Mouse (Mus musculus) adrenal gland, postnatal 0 days (tissue): ENCODE results near the gene Cd300c. TPM values are rescaled to one million over a fixed set of nuclear protein-coding genes. Genes with fewer than 3 reads are reported as not detected.

Experiments used
- polyA plus RNA-seq: library from polyadenylated mRNA; unstranded; fragments of >200 nt; fragmentation: Nextera tagmentation; extraction: Ambion mirVana; gene quantifications from 2 replicates; pipeline ENCODE4 v1.2.1, GENCODE M21; 2015

Cd300c gene
- polyA plus RNA-seq = not detected in 2 replicates

DNA sequence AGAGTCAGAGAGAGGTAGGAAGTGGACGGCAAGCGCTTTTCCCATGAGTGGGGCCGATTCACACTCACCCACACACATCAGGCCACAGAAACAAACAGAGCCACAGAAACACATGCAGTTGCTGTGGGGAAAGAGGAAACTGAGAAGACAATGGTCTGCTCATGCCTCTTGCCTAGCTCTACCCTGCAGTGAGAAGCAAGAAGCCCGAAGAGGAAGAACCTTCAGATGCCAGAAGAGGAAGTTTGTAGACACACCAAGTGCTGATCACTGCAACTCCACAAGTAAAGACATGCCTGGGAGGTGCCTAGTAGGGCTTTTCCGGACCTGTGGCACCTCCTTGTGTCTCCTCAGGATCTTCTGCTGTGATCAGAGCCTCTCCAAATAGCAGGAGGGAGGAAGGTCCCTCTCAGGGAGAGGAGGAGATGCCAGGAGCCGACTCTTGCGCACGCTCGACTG lies at the start of gene Cd300c:
Gene Cd300c (minus strand): TSS at position 406 of the 456 bp plus-strand sequence.

DNA sequence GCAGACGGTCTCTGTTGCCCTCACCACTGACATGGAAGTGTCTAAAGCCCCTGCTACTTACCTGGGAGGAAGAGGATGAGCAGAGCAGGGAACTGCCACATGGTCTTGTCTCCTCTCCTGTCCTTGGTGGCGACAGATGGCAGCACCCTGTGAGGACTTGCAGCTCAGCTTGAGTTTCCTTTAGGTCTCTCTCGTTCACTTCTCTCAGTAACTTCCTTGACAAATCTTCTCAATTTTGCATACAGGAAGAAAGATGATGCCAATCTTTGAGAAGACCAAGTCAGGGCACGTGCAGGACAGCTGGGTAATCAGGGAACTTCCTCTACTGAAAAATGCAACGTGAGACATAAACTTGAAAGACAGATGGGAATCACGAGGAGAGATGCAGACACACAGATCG lies 47.1 kb upstream of the Cd300c start, which contains the start of gene Cd300ld2:
Gene Cd300ld2 (minus strand): TSS at position 101 of the 400 bp plus-strand sequence.

DNA sequence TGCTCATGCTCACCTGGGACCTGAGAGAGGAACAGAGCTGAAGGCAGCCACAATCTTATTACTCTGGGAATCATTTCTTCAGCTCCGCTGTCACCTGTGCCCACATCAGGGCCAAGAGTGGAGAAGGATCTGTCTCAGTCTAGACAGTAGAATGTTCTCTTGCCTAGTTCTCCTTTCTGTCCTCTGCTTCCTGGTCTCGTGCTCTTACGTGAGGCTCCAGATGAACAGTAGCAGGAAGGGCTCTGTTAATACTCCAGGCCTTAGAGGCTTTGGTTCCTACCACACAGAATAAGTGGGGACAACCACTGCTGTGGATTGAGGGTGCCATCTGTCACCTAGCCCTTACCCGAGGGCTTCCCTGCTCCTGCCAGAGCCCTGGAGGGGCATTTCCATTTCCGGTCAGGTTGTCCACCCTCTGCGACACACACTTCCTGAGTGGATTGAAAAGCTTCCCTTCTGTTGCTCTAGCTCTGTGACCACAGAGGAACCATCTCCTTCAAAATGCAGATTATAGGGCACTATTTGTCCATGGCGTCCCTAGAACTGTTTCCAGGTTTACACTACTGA lies 32.6 kb upstream of the Cd300c start, which contains the start of gene Cd300c2:
Gene Cd300c2 (minus strand): TSS at position 407 of the 567 bp plus-strand sequence.

DNA sequence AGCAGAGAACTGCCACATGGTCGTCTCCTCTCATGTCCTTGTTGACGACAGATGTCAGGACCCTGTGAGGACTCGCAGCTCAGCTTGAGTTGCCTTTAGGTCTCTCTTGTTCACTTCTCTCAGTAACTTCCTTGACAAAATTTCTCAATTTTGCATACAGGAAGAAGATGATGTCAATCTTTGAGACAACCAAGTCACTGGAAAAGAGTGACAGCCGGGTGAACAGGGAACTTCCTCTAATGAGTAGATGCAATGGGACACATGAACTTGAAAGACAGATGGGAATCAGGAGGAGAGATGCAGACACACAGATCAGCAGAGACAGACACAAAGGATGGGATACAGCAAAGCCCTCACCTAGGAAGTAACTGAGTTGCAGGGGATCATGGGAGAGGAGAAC lies 20.8 kb upstream of the Cd300c start, which contains the start of gene Cd300ld:
Gene Cd300ld (minus strand): TSS at position 130 of the 400 bp plus-strand sequence.

DNA sequence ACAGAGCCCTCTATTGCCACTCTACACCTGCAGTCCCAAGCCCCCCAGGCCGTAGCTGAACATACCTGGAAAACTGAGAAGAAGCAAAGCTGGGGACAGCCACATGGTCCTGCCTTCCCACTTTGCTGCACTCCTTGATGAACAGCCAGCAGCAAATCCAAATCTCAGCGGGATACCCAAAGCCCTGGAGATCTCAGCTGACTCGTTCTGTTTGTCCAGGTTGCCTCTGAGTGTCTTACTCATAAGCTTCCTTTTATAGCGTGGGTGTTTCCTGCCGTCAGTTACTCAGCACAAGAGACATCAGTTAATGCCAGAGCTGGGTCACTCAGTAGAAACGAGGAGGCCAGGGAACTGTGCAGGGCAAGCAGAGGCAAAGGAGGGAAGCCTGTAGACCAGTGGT lies 34.8 kb downstream of the Cd300c start, which contains the start of gene Cd300lb:
Gene Cd300lb (minus strand): TSS at position 243 of the 400 bp plus-strand sequence.

Other genes starting within 250 kb of the Cd300c start
- gene Dnaic2, start 241.7 kb downstream of the Cd300c start, polyA plus RNA-seq = 1.1 and 2.8 TPM in 2 replicates
- gene Kif19a, start 203.8 kb downstream of the Cd300c start, polyA plus RNA-seq = 0.57 TPM in 2 replicates
- 0.15 and 0.24 TPM in 2 replicates for gene Btbd17, start 173.2 kb downstream of the Cd300c start, polyA plus RNA-seq
- gene Gpr142, start 170.2 kb downstream of the Cd300c start, polyA plus RNA-seq = not detected in 2 replicates
- 7.5 and 9.6 TPM in 2 replicates for gene Gprc5c, start 118.0 kb downstream of the Cd300c start, polyA plus RNA-seq
- 3.9 and 5.4 TPM in 2 replicates for gene Cd300a, start 79.1 kb downstream of the Cd300c start, polyA plus RNA-seq
- gene Cd300lb, start 34.8 kb downstream of the Cd300c start, polyA plus RNA-seq = 0.68 and 0.81 TPM in 2 replicates
- gene Cd300ld, start 20.8 kb upstream of the Cd300c start, polyA plus RNA-seq = 0.95 and 1.3 TPM in 2 replicates
- gene Cd300c2, start 32.7 kb upstream of the Cd300c start, polyA plus RNA-seq = 8.8 and 8.9 TPM in 2 replicates
- 0.93 TPM in 1 of 2 replicates, not detected in the other for gene Cd300ld2, start 47.0 kb upstream of the Cd300c start, polyA plus RNA-seq
- gene Cd300ld4, start 57.9 kb upstream of the Cd300c start, polyA plus RNA-seq = 0.21 TPM in 1 of 2 replicates, not detected in the other
- 0.46 TPM in 1 of 2 replicates, not detected in the other for gene Cd300ld5, start 68.6 kb upstream of the Cd300c start, polyA plus RNA-seq
- not detected in 2 replicates for gene Cd300ld3, start 79.3 kb upstream of the Cd300c start, polyA plus RNA-seq
- 0.22 TPM in 1 of 2 replicates, not detected in the other for gene Cd300e, start 93.0 kb upstream of the Cd300c start, polyA plus RNA-seq
- gene Rab37, start 122.3 kb upstream of the Cd300c start, polyA plus RNA-seq = 0.80 and 1.4 TPM in 2 replicates
- gene Cd300lf, start 164.8 kb upstream of the Cd300c start, polyA plus RNA-seq = 2.1 and 3.0 TPM in 2 replicates
- gene Slc9a3r1, start 194.2 kb upstream of the Cd300c start, polyA plus RNA-seq = 38.7 and 39.4 TPM in 2 replicates
- 10.0 and 10.9 TPM in 2 replicates for gene Tmem104, start 218.3 kb upstream of the Cd300c start, polyA plus RNA-seq
- 20.1 and 32.7 TPM in 2 replicates for gene Nat9, start 218.7 kb upstream of the Cd300c start, polyA plus RNA-seq